Mouse (Mus musculus) hematopoietic stem cell, adult 5-6 weeks (primary cell): ENCODE data around the gene Gm27029. TPM values are rescaled to one million over a fixed set of nuclear protein-coding genes. Genes with fewer than 3 reads are reported as not detected.
"Not testable (repeated sequence)": the region's sequence is repeated elsewhere in the genome, so short reads cannot be mapped to it uniquely, and the experiment has no call there.

ENCODE experiments used
- ATAC-seq, 2 experiments: fragments of 125-278 bp in 1 of 2; replicated peaks in 1 of 2; 2 replicates each; pipeline ENCODE4 v1.8.0; 2016 to 2017; ENCODE audit warnings: inconsistent platforms in 2 of 2, mild to moderate bottlenecking in 2 of 2, moderate number of reproducible peaks in 2 of 2, low read depth in 1 of 2, moderate TSS enrichment in 1 of 2; ENCODE audit not compliant: low FRiP score in 2 of 2, poor library complexity in 2 of 2, severe bottlenecking in 2 of 2, insufficient read depth in 1 of 2, low TSS enrichment in 1 of 2
- total RNA-seq: library from RNA; stranded (forward); fragments of 172-1452, 232-1000 nt; gene quantifications from 2 replicates; pipeline ENCODE4 v1.2.3, GENCODE M21; 2017

The Gm27029 gene
- total RNA-seq, 1 experiment from 2014 or later: not detected

DNA sequence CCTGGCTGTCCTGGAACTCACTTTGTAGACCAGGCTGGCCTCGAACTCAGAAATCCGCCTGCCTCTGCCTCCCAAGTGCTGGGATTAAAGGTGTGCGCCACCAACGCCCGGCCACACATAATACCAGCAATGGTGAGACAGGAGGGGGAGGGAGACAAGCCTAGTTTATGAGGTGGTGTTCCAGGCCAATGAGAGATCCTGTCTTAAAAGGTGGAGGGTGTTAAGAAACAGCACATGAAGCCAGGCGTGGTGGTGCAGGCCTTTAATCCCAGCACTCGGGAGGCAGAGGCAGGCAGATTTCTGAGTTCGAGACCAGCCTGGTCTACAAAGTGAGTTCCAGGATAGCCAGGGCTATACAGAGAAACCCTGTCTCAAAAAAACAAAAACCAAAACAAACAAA lies 46.4 kb downstream of the Gm27029 start:
- not testable (repeated sequence) for ATAC-seq

DNA sequence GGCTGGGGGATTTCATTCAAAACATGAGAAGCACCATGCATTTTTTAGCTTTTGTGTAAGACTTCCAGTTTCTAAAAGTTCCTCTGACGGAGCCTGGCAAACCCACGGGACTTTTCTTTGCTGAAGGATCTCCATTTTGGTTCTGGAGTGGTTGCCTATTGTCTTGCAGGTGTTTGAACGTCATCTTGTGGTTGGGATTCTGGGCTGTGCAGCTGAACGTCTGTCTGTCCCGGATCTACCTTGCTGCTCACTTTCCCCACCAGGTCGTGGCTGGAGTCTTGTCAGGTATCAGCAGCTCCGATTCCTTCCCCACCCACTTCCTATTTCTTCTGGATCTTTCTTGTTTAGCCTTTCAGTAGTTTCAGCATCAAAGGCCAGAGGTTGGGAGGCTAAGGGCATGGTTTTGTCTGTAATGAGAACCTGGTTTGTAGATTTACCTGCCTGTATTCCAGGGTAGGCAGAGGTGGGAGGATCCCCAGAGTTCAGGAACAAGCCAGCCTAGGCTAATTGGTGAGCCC lies 50.1 kb downstream of the Gm27029 start:
- no peak for ATAC-seq

DNA sequence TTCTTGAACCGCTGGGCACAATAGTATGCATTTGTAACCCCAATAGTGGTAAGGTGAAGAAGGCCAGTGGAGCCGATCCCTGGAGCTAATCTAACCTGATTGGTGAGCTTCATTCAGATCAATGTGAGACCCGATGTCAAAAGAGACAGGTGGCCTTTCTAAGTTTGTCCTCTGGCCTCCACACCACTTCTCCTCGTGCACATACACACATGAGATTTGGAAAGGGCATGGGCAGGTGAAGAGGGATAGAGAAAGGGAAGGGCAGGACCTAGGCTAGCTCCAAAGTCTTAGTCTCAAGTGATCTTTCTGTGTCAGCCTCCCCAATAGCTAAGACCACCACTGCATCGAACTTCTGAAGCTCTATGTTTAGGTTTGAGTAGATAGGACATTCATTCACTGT lies 54.5 kb downstream of the Gm27029 start:
- no peak for ATAC-seq

DNA sequence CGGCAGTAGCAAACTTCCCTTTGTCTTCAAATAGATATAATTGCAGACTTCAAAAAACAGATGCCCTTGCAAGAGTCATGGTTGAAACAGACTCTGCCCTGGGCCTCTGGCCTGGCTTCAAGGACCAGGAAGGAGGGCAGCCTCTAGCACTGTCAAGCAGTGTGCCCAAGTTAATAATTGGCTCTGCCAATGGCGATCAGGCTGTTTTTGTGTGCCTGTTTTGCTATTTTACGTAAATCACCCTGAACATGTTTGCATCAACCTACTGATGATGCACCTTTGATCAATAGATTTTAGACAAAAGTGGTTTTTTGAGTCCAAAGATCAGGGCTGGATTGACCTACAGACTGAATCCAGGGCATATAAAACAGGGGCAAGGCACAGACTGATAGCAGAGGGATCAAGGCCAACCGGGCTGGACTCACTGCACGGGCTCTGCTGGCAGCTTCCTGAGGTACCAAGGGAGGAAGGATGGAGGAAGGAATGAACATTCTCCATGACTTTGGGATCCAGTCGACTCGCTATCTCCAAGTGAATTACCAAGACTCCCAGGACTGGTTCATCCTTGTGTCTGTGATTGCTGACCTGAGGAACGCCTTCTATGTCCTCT lies 57.2 kb downstream of the Gm27029 start, which contains the start of gene G6pc:
G6pc (plus strand) TSS at position 236 of the 610 bp plus-strand sequence.
- ATAC-seq: no peak

DNA sequence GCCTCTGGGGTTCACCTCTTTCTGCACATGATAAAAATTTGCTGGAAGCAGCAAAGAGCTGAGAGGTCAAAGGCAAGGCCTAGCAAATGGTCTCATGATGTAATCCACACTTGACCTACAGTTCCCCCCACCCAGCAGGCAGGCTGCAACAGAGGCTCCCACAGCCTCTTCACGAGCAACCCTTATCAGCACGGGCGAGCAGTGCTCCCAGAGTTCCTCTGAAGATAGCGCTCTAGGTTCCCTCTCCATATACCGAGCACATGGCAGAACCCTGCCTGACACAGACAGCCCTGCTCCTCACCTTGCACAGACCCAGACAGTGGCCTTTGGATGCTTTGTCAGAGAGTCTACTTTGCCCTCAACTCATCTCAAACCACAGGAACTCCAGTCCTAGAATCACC lies 60.1 kb downstream of the Gm27029 start:
- ATAC-seq: no peak

DNA sequence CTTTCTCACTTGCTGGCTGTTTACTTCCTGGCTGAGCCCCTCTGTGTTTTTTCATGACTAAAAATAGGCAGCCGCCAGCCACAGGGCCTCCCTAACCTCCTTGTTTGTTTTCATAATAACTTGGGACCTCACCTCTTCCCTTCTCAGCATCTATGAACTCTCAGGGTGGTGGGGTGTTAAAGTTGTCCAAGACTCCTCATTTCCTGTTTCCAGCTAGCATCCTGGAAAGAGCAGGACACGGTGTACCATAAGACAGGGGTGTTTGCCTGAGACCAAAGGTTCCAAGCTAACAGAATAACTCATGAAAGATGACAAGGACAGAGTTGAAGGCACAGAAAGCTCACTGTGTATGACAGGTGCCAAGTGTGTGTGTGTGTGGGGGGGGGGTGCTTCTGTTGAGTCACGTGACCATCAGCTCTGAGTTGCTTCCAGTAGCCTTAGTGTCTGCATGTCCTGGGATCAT lies 63.9 kb downstream of the Gm27029 start:
- ATAC-seq: no peak

DNA sequence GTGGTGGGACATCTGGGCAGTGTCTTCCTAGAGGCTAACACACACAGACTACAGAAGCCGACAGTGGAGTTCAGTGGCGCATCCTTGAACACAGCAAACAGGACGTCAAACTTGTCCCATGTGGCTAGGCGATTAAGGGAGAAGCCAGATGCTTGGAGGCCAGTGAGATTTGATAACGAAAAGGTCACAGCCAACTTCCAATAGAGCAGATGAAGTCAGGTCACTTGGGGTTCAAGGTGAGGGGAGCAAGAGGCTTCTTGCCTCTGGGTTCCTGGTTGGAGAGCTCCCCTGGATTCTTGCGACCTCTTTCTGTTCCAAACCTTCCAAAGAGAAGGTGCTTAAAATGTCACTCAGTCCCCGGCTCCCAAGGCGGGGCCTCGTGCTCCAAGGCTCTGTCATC lies 64.8 kb downstream of the Gm27029 start:
- no peak for ATAC-seq

DNA sequence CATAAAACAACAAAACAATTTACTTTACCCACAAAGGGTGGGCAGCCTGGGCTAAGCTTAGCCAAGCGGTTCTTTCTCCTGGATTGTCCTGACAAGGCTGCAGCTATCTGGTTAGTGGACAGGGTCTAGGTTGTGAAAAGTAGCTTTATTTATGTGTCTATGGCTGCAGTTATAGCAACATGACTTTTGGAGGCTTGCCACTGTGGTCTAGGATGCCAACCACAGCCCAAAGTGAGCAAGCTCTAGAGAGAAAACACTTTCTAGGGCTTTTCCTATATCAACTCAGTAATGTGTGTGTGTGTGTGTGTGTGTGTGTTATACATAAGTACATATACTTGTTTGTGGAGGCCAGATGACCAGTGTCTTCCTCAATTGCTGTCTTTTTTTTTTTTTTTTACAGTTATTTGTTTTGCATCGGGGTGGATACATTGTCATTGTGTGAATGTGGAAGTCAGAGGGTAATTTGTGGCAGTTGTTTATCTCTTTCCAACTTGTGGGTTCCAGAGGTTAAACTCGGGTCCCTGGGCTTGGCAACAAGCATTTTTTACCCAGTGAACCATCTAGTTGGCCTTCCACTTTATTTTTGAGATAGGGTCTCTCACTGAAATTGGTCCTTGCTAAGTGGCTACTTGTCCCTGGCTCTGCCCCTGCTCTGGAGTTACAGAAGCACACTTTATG lies 67.0 kb downstream of the Gm27029 start:
- peak; percentile 42 to 74 for ATAC-seq

Other genes starting within 250 kb of the Gm27029 start
- not detected in 2 replicates for gene Ccr10, start 249.4 kb downstream of the Gm27029 start, total RNA-seq
- 38.1 and 45.0 TPM in 2 replicates for gene Ezh1, start 198.3 kb downstream of the Gm27029 start, total RNA-seq
- gene Ramp2, start 178.8 kb downstream of the Gm27029 start, total RNA-seq: 6.9 TPM in 1 of 2 replicates, not detected in the other
- gene Vps25, start 171.1 kb downstream of the Gm27029 start, total RNA-seq: 55.0 and 59.3 TPM in 2 replicates
- gene Wnk4, start 164.2 kb downstream of the Gm27029 start, total RNA-seq: 0.63 TPM in 1 of 2 replicates, not detected in the other
- gene Cntd1, start 145.8 kb downstream of the Gm27029 start, total RNA-seq: 1.3 and 2.4 TPM in 2 replicates
- gene Coa3, start 145.7 kb downstream of the Gm27029 start, total RNA-seq: 24.6 and 33.0 TPM in 2 replicates
- gene Becn1, start 122.5 kb downstream of the Gm27029 start, total RNA-seq: 139 and 177 TPM in 2 replicates
- gene Psme3, start 108.6 kb downstream of the Gm27029 start, total RNA-seq: 101 and 128 TPM in 2 replicates
- 1.1 and 2.6 TPM in 2 replicates for gene Aoc2, start 99.7 kb downstream of the Gm27029 start, total RNA-seq
- 0.10 TPM in 1 of 2 replicates, not detected in the other for gene Aoc3, start 94.2 kb downstream of the Gm27029 start, total RNA-seq
- gene G6pc, start 57.2 kb downstream of the Gm27029 start, total RNA-seq: not detected in 2 replicates
- gene Aarsd1, start 7.2 kb downstream of the Gm27029 start, total RNA-seq: 46.5 and 52.0 TPM in 2 replicates
- 4.8 and 7.0 TPM in 2 replicates for gene Rundc1, start 289 bp upstream of the Gm27029 start, total RNA-seq
- 1.0 TPM in 1 of 2 replicates, not detected in the other for gene Ptges3l, start 537 bp upstream of the Gm27029 start, total RNA-seq
- gene Rpl27, start 17.5 kb upstream of the Gm27029 start, total RNA-seq: 2,436 and 4,983 TPM in 2 replicates
- 34.3 and 37.2 TPM in 2 replicates for gene Ifi35, start 23.6 kb upstream of the Gm27029 start, total RNA-seq
- gene Rnd2, start 40.2 kb upstream of the Gm27029 start, total RNA-seq: 5.3 and 5.8 TPM in 2 replicates
- gene Vat1, start 41.4 kb upstream of the Gm27029 start, total RNA-seq: 22.9 and 29.3 TPM in 2 replicates
- gene Brca1, start 127.2 kb upstream of the Gm27029 start, total RNA-seq: 38.6 and 42.1 TPM in 2 replicates
- gene Nbr1, start 127.4 kb upstream of the Gm27029 start, total RNA-seq: 85.9 and 90.5 TPM in 2 replicates
- 2.6 and 3.9 TPM in 2 replicates for gene Tmem106a, start 157.4 kb upstream of the Gm27029 start, total RNA-seq
- gene Gm11634, start 174.5 kb upstream of the Gm27029 start, total RNA-seq: not detected in 2 replicates
- 10.3 and 20.6 TPM in 2 replicates for gene Rdm1, start 202.4 kb upstream of the Gm27029 start, total RNA-seq
- 0.88 and 2.5 TPM in 2 replicates for gene Arl4d, start 240.7 kb upstream of the Gm27029 start, total RNA-seq